Mouse (Mus musculus) mature B cell (primary cell): Measurements from ENCODE around the gene Pln.

Source experiments
- in situ Hi-C: fragments of 300-500 bp; cut with MboI; formaldehyde crosslinking; loops from 2 replicates; pipeline ENCODE4 v1.14.3; 2019

Gene Pln

GRCm38 (mm10) chr10:53364311-53364710, 26.8 kb downstream of the Pln start:
- in situ Hi-C loops = no loop called here

- in situ Hi-C loops = no loop called here
Measured at GRCm38 (mm10) chr10:53367265-53367664, 29.8 kb downstream of the Pln start.

GRCm38 (mm10) chr10:53373885-53374578, 36.6 kb downstream of the Pln start:
- in situ Hi-C loops = no loop called here

GRCm38 (mm10) chr10:53377096-53377495, 39.6 kb downstream of the Pln start:
- in situ Hi-C loops = no loop called here

- in situ Hi-C loops = no loop called here
Measured at GRCm38 (mm10) chr10:53378296-53378695, 40.8 kb downstream of the Pln start.

GRCm38 (mm10) chr10:53378981-53379708, 41.7 kb downstream of the Pln start:
- in situ Hi-C loops = no loop called here

GRCm38 (mm10) chr10:53379709-53380106, 42.2 kb downstream of the Pln start, which contains the start of gene Cep85l:
Gene Cep85l (minus strand): TSS chr10:53379947.
- in situ Hi-C loops = no loop called here

- in situ Hi-C loops = no loop called here
Measured at GRCm38 (mm10) chr10:53382696-53383365, 45.4 kb downstream of the Pln start.

GRCm38 (mm10) chr10:53384896-53385295, 47.4 kb downstream of the Pln start:
- in situ Hi-C loops = no loop called here

GRCm38 (mm10) chr10:53385438-53385837, 48.0 kb downstream of the Pln start:
- in situ Hi-C loops = no loop called here

GRCm38 (mm10) chr10:53388227-53388920, 50.9 kb downstream of the Pln start:
- in situ Hi-C loops = no loop called here

GRCm38 (mm10) chr10:53394923-53395629, 57.6 kb downstream of the Pln start:
- in situ Hi-C loops = no loop called here
